Mouse (Mus musculus) embryo, embryonic 11.5 days (tissue): ENCODE data around the gene Ifi206.

Source experiments
- DNase-seq: peaks from one replicate; pipeline ENCODE4 v3.0.0-alpha.2; 2012; ENCODE audit warnings: low read depth, low spot score

Ifi206 gene

GRCm38 (mm10) chr1:173418936-173419621, 71.8 kb downstream of the Ifi206 start:
- DNase-seq: no peak

GRCm38 (mm10) chr1:173418516-173418915, 72.3 kb downstream of the Ifi206 start:
- DNase-seq: no peak
